Mouse (Mus musculus) midbrain, embryonic 12.5 days (tissue): ENCODE measurements around the gene Tmem243. TPM values are rescaled to one million over a fixed set of nuclear protein-coding genes. Genes with fewer than 3 reads are reported as not detected.

ENCODE experiments used
- ATAC-seq: fragments of 200-750 bp; cut with Nextera tagmentation; 2 replicates; pipeline ENCODE4 v1.8.0; 2017; ENCODE audit warnings: low read depth, moderate TSS enrichment, moderate library complexity; ENCODE audit not compliant: low FRiP score
- H3K27ac ChIP-seq: fragments of 300-500 bp; sonication (generic); replicated peaks from 2 replicates; pipeline ENCODE4 v1.5.1; 2016; ENCODE audit warnings: mild to moderate bottlenecking
- H3K27me3 ChIP-seq: fragments of 300-500 bp; sonication (generic); 2 replicates; pipeline ENCODE4 v1.6.1; 2016; ENCODE audit warnings: mild to moderate bottlenecking
- H3K36me3 ChIP-seq: fragments of 300-500 bp; sonication (generic); 2 replicates; pipeline ENCODE4 v1.6.1; 2016
- H3K4me1 ChIP-seq: fragments of 300-500 bp; sonication (generic); 2 replicates; pipeline ENCODE4 v1.6.1; 2016
- H3K4me2 ChIP-seq: fragments of 300-500 bp; sonication (generic); replicated peaks from 2 replicates; pipeline ENCODE4 v1.6.1; 2016; ENCODE audit warnings: mild to moderate bottlenecking, moderate library complexity
- H3K4me3 ChIP-seq: fragments of 300-500 bp; sonication (generic); 2 replicates; pipeline ENCODE4 v1.5.1; 2016; ENCODE audit warnings: mild to moderate bottlenecking
- H3K9ac ChIP-seq: fragments of 300-500 bp; sonication (generic); replicated peaks from 2 replicates; pipeline ENCODE4 v1.6.1; 2016; ENCODE audit warnings: mild to moderate bottlenecking, moderate library complexity
- H3K9me3 ChIP-seq: fragments of 300-500 bp; sonication (generic); 2 replicates; pipeline ENCODE4 v1.6.1; 2016; ENCODE audit warnings: mild to moderate bottlenecking
- WGBS: fragments of 180-500 bp; shearing (Covaris S2); methylation state at CpG from one replicate; pipeline ENCODE4 v1.1.7; 2016; 5-methylcytosine and 5-hydroxymethylcytosine counted together
- polyA plus RNA-seq: library from polyadenylated mRNA; unstranded; fragments of >200 nt; fragmentation: Nextera tagmentation; extraction: Ambion mirVana; gene quantifications from 2 replicates; pipeline ENCODE4 v1.2.1, GENCODE M21; 2016

Tmem243 gene
- polyA plus RNA-seq, 1 experiment from 2014 or later: 24.5 TPM

DNA sequence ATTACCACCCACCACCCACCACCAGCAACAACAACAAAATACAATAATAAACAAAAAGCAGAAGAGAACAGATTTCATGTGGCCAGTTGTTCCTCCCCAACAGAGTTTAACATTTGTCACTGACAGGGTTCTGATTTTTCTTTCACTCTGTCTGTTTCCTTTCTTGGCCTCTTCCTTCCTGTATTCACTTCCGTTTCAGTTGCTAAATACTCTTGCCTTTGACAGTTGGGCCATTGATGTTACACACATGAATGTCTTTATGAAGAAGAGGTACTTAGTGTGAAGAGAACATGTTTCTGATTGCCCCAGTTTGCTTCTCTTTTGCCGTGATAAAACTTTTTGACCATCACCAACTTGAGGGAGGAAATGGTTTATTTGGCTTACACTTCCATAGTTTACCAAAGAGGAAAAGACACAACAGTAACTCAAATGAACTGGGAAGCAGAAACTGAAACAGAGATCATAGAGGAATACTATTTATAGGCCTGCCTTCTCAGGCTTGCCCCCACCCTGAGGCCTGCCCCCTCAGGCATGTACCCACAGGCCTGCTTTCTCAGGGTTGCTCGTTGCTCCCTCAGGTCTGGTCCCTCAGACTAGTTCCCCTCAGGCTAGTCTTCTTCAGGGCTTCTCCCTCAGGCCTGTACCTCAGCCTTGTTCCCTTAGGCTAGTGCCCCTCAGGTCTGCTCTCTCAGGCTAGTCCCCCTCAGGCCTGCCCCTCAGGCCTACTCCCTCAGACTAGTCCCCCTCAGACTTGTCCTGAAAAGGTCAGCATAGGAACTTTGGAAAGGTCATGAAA lies 13.3 kb upstream of the Tmem243 start:
- Histone ChIP-seq H3K36me3 (no peaks in the 10 kb centered on the region), H3K9me3 (no peaks in the 10 kb centered on the region), H3K27ac (no peak overlapping the region), H3K27me3 (0 out of 2 replicates have a peak, but pooled peaks cover under 1% of the 10 kb centered on the region), H3K9ac (no peak overlapping the region), H3K4me3 (no peak overlapping the region), H3K4me1 (no peaks in the 10 kb centered on the region), H3K4me2 (no peak overlapping the region)
- WGBS: 85% methylated on average over 3 of the region's 3 CpGs
- ATAC-seq: no peak

DNA sequence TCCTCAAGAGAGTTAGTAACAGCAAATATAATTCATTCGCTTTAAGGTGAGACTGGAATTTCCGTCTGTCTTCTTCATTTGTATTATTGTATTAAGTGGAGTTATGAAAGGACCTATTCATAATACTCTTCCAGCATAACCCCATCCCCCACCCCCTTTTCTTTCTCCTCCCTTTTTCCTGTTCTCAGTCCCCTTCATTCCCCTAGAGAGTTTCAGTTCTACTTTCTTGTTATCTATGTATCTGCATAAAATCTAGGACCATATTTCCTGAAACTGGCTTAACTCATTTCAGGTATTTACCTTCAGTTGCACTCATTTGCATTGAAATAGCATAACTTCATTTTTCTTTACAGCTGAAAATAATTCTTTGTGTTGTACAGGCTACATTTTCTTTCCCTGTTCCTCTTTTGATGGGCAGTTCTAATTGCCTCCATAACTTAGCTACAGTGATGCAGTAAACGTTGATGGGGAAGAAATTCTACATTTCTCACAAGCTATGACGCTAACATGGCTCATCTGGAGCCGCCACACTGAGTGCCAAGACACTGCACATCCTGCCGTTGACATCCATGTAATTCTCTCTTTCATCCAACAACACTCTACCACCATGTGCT lies 9.9 kb upstream of the Tmem243 start:
- no peak overlapping the region for H3K4me2 ChIP-seq
- no peak overlapping the region for H3K9ac ChIP-seq
- no peaks in the 10 kb centered on the region for H3K36me3 ChIP-seq
- no peaks in the 10 kb centered on the region for H3K4me1 ChIP-seq
- no peak for ATAC-seq
- no peak overlapping the region for H3K4me3 ChIP-seq
- no peak overlapping the region for H3K27ac ChIP-seq
- no peaks in the 10 kb centered on the region for H3K9me3 ChIP-seq
- 84% methylated on average over 6 of the region's 6 CpGs for WGBS
- peaks cover 4% of the 10 kb centered on the region; the same call in 1 of the 2 replicates for H3K27me3 ChIP-seq

DNA sequence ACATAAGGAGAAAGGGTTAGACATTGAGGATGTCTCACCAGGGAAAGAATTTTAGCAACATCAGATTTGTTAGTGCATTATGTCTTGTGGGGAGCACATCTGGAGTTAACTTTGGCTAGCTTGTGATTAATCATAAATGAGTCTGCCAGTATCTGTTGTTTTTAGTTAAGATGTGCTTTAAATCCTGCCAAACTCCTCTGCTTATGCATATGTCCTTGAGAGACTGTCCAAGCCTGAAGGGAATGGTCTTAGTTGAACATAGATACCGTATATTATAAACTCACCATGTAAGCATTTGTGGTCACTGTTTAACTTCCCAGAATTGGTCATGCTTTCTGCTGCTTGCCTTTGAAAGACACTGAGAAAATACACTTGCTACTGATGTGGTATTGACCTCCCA lies 7.8 kb upstream of the Tmem243 start:
- WGBS: 96% methylated on average over 1 of the region's 1 CpGs
- no peak overlapping the region for H3K4me2 ChIP-seq
- H3K36me3 ChIP-seq: no peaks in the 10 kb centered on the region
- H3K27me3 ChIP-seq: peaks cover 4% of the 10 kb centered on the region; the same call in 1 of the 2 replicates
- H3K9me3 ChIP-seq: no peaks in the 10 kb centered on the region; the same call in 1 of the 2 replicates
- no peak for ATAC-seq
- no peak overlapping the region for H3K9ac ChIP-seq
- H3K27ac ChIP-seq: no peak overlapping the region
- H3K4me1 ChIP-seq: no peaks in the 10 kb centered on the region
- no peak overlapping the region for H3K4me3 ChIP-seq

DNA sequence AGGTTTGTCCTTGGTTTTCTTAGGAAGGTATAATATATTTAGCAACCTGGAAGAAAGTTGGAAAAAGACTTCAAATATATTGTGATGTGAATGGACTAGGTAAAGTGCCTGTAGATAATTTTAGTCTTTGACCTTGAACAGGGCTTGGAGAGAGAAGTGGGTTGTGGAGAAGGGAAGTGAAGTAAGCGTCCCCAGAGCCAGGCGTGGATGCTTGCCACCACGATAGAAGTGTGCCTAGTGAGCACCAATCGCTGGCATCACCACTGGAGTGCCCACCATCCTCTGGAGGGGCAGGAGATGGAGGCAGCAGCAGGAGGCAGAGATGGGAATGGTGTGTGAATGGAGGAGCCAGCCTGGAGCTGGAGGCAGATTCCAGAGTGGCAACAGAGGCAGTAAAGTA lies 7.0 kb upstream of the Tmem243 start:
- no peak overlapping the region for H3K4me3 ChIP-seq
- H3K9ac ChIP-seq: no peak overlapping the region
- H3K4me2 ChIP-seq: no peak overlapping the region
- 85% methylated on average over 4 of the region's 4 CpGs for WGBS
- peaks cover 4% of the 10 kb centered on the region; the same call in 1 of the 2 replicates for H3K27me3 ChIP-seq
- H3K36me3 ChIP-seq: no peaks in the 10 kb centered on the region
- H3K9me3 ChIP-seq: no peaks in the 10 kb centered on the region; the same call in 1 of the 2 replicates
- no peak overlapping the region for H3K27ac ChIP-seq
- ATAC-seq: no peak
- H3K4me1 ChIP-seq: no peaks in the 10 kb centered on the region

DNA sequence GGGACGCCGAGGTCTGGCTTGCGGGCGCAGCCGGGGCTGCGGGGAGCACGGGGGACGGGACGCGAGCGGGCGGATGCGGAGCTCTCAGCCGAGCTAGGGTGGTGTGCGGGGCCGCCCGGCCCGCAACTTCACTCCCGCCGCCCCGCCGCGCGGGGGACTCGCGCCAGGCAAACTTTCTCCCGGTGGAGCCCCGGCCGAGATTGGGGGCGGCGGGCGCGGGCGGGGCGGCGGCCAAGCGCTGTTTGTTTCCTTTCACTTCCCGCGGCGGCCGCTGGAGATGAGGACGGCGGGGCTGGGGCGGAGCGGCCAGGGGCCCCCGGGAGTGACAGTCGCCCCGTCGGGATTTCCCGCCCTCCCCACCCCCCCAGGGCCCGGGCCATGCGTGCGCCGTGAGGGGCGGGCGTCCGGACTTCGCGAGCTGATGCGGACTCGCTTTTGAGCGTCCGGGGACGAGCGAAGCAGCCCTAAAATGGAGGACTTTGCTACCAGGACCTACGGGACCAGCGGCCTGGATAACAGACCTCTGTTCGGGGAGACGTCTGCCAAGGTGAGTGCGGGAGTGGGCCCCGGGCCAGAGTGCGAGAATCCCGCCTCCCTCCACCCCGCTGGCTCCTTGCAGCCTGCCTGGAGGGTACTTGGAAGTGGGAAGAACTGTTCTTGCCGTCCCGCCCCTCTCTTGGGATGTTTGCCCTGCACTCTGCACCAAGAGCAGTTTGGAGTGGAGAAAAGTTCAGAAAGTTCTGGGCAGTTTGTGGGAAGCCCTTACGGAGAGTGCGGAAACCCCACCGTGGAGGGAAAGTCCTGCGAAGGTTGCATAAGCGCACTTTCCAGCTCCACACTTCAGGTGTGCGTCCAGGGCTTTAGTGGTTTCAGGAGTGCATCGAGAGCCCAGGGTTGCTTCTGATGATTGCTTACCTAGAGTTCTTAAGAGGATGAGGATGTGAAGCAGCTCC lies 657 bp downstream of the Tmem243 start:
- peak overlapping the region; percentile 82 for H3K4me2 ChIP-seq
- peak overlapping the region; percentile 91 for H3K4me3 ChIP-seq
- peaks cover 11% of the 10 kb centered on the region for H3K4me1 ChIP-seq
- no peaks in the 10 kb centered on the region for H3K36me3 ChIP-seq
- peak; percentile 82 for ATAC-seq
- peak overlapping the region; percentile 87 for H3K9ac ChIP-seq
- WGBS: under 1% methylated on average over 57 of the region's 83 CpGs
- no peaks in the 10 kb centered on the region; the same call in 1 of the 2 replicates for H3K9me3 ChIP-seq
- H3K27ac ChIP-seq: peak overlapping the region; percentile 30; the same call in 1 of the 2 replicates
- peaks cover 15% of the 10 kb centered on the region for H3K27me3 ChIP-seq

DNA sequence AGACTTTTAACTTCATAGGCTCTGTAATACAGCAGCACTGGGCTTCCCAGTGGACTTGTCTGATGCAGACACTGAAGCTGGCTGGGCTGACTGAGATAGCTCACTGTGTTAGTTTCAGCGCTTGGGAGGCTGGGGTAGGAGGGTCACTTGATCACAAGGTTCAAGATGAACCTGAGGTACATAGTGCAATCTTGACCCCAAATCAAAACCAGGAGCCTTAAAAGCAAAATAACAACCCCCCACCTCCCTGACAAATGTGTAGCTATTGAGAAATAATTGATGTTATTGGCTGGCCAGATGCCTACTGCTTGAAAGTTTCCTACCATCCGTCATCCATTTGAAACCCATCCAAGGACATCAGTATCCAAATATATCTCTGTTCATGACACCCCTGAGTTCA lies 2.2 kb downstream of the Tmem243 start:
- no peaks in the 10 kb centered on the region for H3K36me3 ChIP-seq
- H3K9me3 ChIP-seq: no peaks in the 10 kb centered on the region
- ATAC-seq: no peak
- no peak overlapping the region for H3K27ac ChIP-seq
- 91% methylated on average over 2 of the region's 2 CpGs for whole genome bisulfite sequencing
- no peak overlapping the region for H3K4me2 ChIP-seq
- peaks cover 15% of the 10 kb centered on the region for H3K27me3 ChIP-seq
- H3K9ac ChIP-seq: no peak overlapping the region
- H3K4me1 ChIP-seq: peaks cover 11% of the 10 kb centered on the region
- H3K4me3 ChIP-seq: no peak overlapping the region

DNA sequence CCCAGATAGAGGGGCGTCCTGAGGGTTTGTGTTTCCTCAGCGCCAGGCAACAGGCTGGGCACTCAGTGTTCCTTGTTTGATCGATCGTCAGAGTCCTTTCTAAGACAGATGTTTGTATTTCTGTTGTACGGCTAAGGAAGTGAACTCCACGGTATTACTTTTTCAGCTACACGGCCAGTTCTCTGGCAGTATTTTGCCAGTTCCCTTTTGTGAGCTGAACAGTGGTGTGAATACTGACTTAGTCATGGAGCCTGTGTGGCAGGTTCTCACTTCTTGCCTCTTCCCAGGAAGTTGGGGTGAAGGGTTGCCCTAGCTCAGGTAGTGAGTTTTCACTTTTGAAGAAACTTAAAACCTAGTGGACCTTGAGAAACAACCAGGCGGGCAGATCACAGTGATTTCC lies 3.5 kb downstream of the Tmem243 start:
- no peak for ATAC-seq
- Histone ChIP-seq H3K4me2 (no peak overlapping the region), H3K4me1 (peaks cover 11% of the 10 kb centered on the region), H3K27me3 (peaks cover 15% of the 10 kb centered on the region), H3K9ac (no peak overlapping the region), H3K4me3 (no peak overlapping the region), H3K36me3 (no peaks in the 10 kb centered on the region), H3K27ac (no peak overlapping the region), H3K9me3 (no peaks in the 10 kb centered on the region)
- 89% methylated on average over 8 of the region's 8 CpGs for WGBS

DNA sequence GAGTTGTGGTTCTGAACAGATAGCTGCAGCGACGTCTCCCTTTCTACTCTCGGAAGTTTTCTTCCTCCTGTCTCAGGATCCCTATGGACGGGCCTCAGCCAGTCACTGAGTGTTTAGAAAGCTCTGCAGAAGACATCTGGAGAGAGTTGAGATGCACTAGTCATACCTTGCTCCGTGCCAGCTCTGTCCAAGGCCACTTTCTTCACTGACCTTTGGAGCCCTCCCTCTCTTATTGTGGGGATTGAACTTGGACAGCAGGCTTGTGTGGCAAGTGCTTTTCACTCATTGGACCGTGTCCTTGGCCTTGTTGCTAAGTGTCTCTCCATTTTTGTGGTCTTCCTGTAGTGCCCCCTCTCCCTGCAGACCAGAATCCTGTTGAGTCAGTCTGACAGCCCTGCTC lies 6.3 kb downstream of the Tmem243 start:
- Histone ChIP-seq H3K4me1 (peaks cover 1% of the 10 kb centered on the region), H3K9ac (no peak overlapping the region), H3K27me3 (peaks cover 8% of the 10 kb centered on the region), H3K4me2 (no peak overlapping the region), H3K9me3 (no peaks in the 10 kb centered on the region), H3K36me3 (no peaks in the 10 kb centered on the region), H3K27ac (no peak overlapping the region), H3K4me3 (no peak overlapping the region)
- no peak for ATAC-seq
- WGBS: 79% methylated on average over 6 of the region's 6 CpGs

DNA sequence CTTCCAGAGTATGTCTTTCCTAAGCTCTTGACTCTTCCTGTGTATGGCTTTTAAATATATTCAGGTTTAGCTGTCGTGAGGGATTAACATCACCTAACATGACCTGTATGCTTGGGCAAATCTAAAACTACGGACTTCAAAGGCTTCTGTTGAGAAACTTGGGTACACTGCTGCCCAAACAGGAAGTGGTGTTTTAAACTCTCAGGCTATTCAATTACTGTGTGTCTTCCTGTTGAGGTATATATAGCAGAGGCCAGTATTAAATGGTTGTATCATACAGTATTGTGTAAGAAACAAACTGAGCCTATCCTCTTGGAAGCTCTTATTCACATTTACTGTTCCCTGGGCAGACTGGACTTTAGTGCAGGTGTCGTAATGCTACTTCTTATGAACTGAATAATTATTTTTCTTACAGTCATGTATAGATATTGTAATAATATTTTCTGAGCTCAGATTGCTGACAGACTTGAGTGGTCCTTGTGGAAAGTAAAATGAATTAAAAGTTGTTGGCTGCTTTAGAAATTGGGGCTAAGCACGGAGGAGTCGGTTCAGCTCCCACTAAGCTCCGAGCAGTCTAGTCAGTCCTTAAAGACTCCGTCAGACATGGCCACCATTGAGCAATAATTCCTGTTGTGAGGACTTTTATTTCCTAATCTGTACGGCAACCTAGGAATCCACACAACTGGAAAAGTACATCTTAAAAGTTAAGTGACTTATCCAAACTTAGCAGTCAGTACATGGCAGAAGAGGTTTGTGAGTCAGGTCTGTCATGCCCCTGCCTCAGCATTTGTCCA lies 7.0 kb downstream of the Tmem243 start:
- Histone ChIP-seq H3K9me3 (no peaks in the 10 kb centered on the region), H3K36me3 (no peaks in the 10 kb centered on the region), H3K9ac (no peak overlapping the region), H3K4me1 (no peaks in the 10 kb centered on the region), H3K27me3 (peaks cover 1% of the 10 kb centered on the region), H3K27ac (no peak overlapping the region), H3K4me3 (no peak overlapping the region), H3K4me2 (no peak overlapping the region)
- ATAC-seq: no peak
- 81% methylated on average over 8 of the region's 8 CpGs for WGBS

DNA sequence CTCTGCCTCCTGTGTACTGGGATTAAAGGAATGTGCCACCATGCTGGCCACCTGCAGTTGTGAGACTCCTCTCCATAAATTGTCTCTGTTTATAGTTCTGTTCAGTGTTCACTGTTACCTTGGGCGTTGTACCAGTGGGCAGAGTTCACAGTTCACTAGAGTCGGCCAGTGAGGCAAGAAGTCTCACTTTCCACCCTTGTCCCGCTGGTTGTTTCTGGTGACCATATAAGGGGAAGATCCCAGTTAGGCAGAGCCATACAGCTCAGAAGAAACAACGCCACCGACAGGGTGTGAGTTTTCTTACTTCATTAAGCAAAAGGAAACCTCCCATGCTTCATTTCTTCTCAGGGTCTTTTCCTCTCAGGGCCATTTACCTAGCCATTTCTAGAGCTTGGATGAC lies 8.0 kb downstream of the Tmem243 start:
- no peaks in the 10 kb centered on the region for H3K36me3 ChIP-seq
- H3K4me3 ChIP-seq: no peak overlapping the region
- no peak overlapping the region for H3K9ac ChIP-seq
- H3K27me3 ChIP-seq: no peaks in the 10 kb centered on the region
- H3K4me1 ChIP-seq: no peaks in the 10 kb centered on the region
- no peak overlapping the region for H3K27ac ChIP-seq
- no peaks in the 10 kb centered on the region for H3K9me3 ChIP-seq
- H3K4me2 ChIP-seq: no peak overlapping the region
- 87% methylated on average over 5 of the region's 5 CpGs for WGBS
- ATAC-seq: no peak

DNA sequence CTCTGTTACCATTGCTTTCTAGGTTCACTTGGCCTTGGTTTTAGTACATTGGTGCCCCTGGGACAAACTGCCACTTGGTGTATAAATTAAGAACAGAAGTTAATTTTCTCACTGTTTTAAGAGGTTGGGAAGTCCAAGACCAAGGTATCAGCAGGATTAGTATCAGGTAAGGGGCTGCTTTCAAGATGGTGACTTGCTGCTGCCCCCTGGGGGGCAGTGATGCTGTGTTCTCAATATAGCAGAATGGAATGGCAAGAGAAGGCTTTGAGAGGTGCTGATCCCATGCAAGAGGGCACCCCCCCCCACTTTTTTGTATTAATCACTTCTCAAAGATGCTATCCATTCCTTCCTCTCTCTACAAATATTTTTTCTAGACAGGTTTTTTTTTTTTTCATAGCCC lies 9.1 kb downstream of the Tmem243 start:
- ATAC-seq: no peak
- no peaks in the 10 kb centered on the region for H3K36me3 ChIP-seq
- H3K27me3 ChIP-seq: no peaks in the 10 kb centered on the region
- H3K4me2 ChIP-seq: no peak overlapping the region
- H3K27ac ChIP-seq: no peak overlapping the region
- H3K9me3 ChIP-seq: no peaks in the 10 kb centered on the region
- H3K9ac ChIP-seq: no peak overlapping the region
- H3K4me1 ChIP-seq: no peaks in the 10 kb centered on the region
- H3K4me3 ChIP-seq: no peak overlapping the region
